Mouse (Mus musculus): ENCODE measurements at regions not wholly inside any gene's neighbourhood (a gene's known extent, or its start where the extent isn't known, plus 50 kb on each side); places are given as distances from the start of the nearest gene placed in this dataset.

- no peak overlapping the region for H3K4me2 ChIP-seq (ENCODE audit: low read depth, low read length)
- 54% methylated on average over 6 of the region's 6 CpGs for WGBS
Observed at GRCm38 (mm10) chr8:26469705-26470104, 350.4 kb downstream of the Gm45692 start.

GRCm38 (mm10) chr8:26471811-26472550 lies 352.6 kb downstream of the Gm45692 start:
- no peak overlapping the region for H3K9ac ChIP-seq (ENCODE audit: low read depth, low read length)
- no peak overlapping the region for H3K4me3 ChIP-seq (ENCODE audit: low read length)
- no peaks in the 10 kb centered on the region for H3K36me3 ChIP-seq (ENCODE audit: control insufficient read depth, insufficient read depth, low read length)
- no peak for ATAC-seq
- H3K4me2 ChIP-seq (ENCODE audit: low read depth, low read length): no peak overlapping the region
- H3K27me3 ChIP-seq (replicated peaks; ENCODE audit: control insufficient read depth, insufficient read depth, low read length): no peaks in the 10 kb centered on the region
- no peaks in the 10 kb centered on the region for H3K9me3 ChIP-seq (ENCODE audit: control insufficient read depth, low read length)
- H3K27ac ChIP-seq (ENCODE audit: low read length): no peak overlapping the region
- no peaks in the 10 kb centered on the region for H3K4me1 ChIP-seq (ENCODE audit: control insufficient read depth, insufficient read depth, low read length)
- 44% methylated on average over 12 of the region's 12 CpGs for WGBS

More at GRCm38 (mm10) chr8:26469705-26470104, 350.4 kb downstream of the Gm45692 start:
- Histone ChIP-seq H3K27ac (ENCODE audit: low read length) (no peak overlapping the region), H3K9ac (ENCODE audit: low read depth, low read length) (no peak overlapping the region), H3K27me3 (replicated peaks; ENCODE audit: control insufficient read depth, insufficient read depth, low read length) (no peaks in the 10 kb centered on the region), H3K4me1 (ENCODE audit: control insufficient read depth, insufficient read depth, low read length) (no peaks in the 10 kb centered on the region), H3K36me3 (ENCODE audit: control insufficient read depth, insufficient read depth, low read length) (no peaks in the 10 kb centered on the region), H3K4me3 (ENCODE audit: low read length) (no peak overlapping the region), H3K9me3 (ENCODE audit: control insufficient read depth, low read length) (no peaks in the 10 kb centered on the region)
- ATAC-seq: no peak

GRCm38 (mm10) chr8:26484749-26485148 lies 365.4 kb downstream of the Gm45692 start:
- 89% methylated on average over 5 of the region's 5 CpGs for WGBS
- ATAC-seq: no peak
- H3K27me3 ChIP-seq (replicated peaks; ENCODE audit: control insufficient read depth, insufficient read depth, low read length): no peaks in the 10 kb centered on the region
- no peak overlapping the region for H3K9ac ChIP-seq (ENCODE audit: low read depth, low read length)
- no peak overlapping the region for H3K4me3 ChIP-seq (ENCODE audit: low read length)
- no peak overlapping the region for H3K4me2 ChIP-seq (ENCODE audit: low read depth, low read length)
- H3K36me3 ChIP-seq (ENCODE audit: control insufficient read depth, insufficient read depth, low read length): no peaks in the 10 kb centered on the region
- H3K4me1 ChIP-seq (ENCODE audit: control insufficient read depth, insufficient read depth, low read length): no peaks in the 10 kb centered on the region
- H3K9me3 ChIP-seq (ENCODE audit: control insufficient read depth, low read length): no peaks in the 10 kb centered on the region
- no peak overlapping the region for H3K27ac ChIP-seq (ENCODE audit: low read length)

GRCm38 (mm10) chr8:26487866-26488265 lies 368.5 kb downstream of the Gm45692 start:
- H3K27me3 ChIP-seq (replicated peaks; ENCODE audit: control insufficient read depth, insufficient read depth, low read length): no peaks in the 10 kb centered on the region
- no peak for ATAC-seq
- no peaks in the 10 kb centered on the region for H3K36me3 ChIP-seq (ENCODE audit: control insufficient read depth, insufficient read depth, low read length)
- H3K27ac ChIP-seq (ENCODE audit: low read length): no peak overlapping the region
- no peaks in the 10 kb centered on the region for H3K9me3 ChIP-seq (ENCODE audit: control insufficient read depth, low read length)
- 85% methylated on average over 7 of the region's 7 CpGs for whole genome bisulfite sequencing
- H3K4me1 ChIP-seq (ENCODE audit: control insufficient read depth, insufficient read depth, low read length): no peaks in the 10 kb centered on the region
- H3K9ac ChIP-seq (ENCODE audit: low read depth, low read length): no peak overlapping the region
- no peak overlapping the region for H3K4me2 ChIP-seq (ENCODE audit: low read depth, low read length)
- H3K4me3 ChIP-seq (ENCODE audit: low read length): no peak overlapping the region

- Histone ChIP-seq H3K9ac (ENCODE audit: low read depth, low read length) (no peak overlapping the region), H3K36me3 (ENCODE audit: control insufficient read depth, insufficient read depth, low read length) (no peaks in the 10 kb centered on the region), H3K4me3 (ENCODE audit: low read length) (no peak overlapping the region), H3K4me1 (ENCODE audit: control insufficient read depth, insufficient read depth, low read length) (no peaks in the 10 kb centered on the region), H3K27me3 (replicated peaks; ENCODE audit: control insufficient read depth, insufficient read depth, low read length) (no peaks in the 10 kb centered on the region), H3K4me2 (ENCODE audit: low read depth, low read length) (no peak overlapping the region), H3K9me3 (ENCODE audit: control insufficient read depth, low read length) (no peaks in the 10 kb centered on the region), H3K27ac (ENCODE audit: low read length) (no peak overlapping the region)
- no peak for ATAC-seq
- 74% methylated on average over 8 of the region's 8 CpGs for WGBS
Observed at GRCm38 (mm10) chr8:26488590-26488989, 369.3 kb downstream of the Gm45692 start.

GRCm38 (mm10) chr8:26501196-26501813 lies 382.0 kb downstream of the Gm45692 start:
- H3K9ac ChIP-seq (ENCODE audit: low read depth, low read length): no peak overlapping the region
- H3K36me3 ChIP-seq (ENCODE audit: control insufficient read depth, insufficient read depth, low read length): no peaks in the 10 kb centered on the region
- no peak for ATAC-seq
- H3K4me1 ChIP-seq (ENCODE audit: control insufficient read depth, insufficient read depth, low read length): no peaks in the 10 kb centered on the region
- no peak overlapping the region for H3K27ac ChIP-seq (ENCODE audit: low read length)
- H3K4me3 ChIP-seq (ENCODE audit: low read length): no peak overlapping the region
- no peaks in the 10 kb centered on the region; the same call in 1 of the 2 replicates for H3K27me3 ChIP-seq (replicated peaks; ENCODE audit: control insufficient read depth, insufficient read depth, low read length)
- H3K9me3 ChIP-seq (ENCODE audit: control insufficient read depth, low read length): no peaks in the 10 kb centered on the region
- 80% methylated on average over 9 of the region's 9 CpGs for WGBS
- H3K4me2 ChIP-seq (ENCODE audit: low read depth, low read length): no peak overlapping the region

GRCm38 (mm10) chr8:26501814-26502572 lies 382.7 kb downstream of the Gm45692 start:
- H3K9ac ChIP-seq (ENCODE audit: low read depth, low read length): no peak overlapping the region
- no peak overlapping the region for H3K4me2 ChIP-seq (ENCODE audit: low read depth, low read length)
- H3K9me3 ChIP-seq (ENCODE audit: control insufficient read depth, low read length): no peaks in the 10 kb centered on the region
- no peak for ATAC-seq
- WGBS: 59% methylated on average over 11 of the region's 11 CpGs
- H3K27me3 ChIP-seq (replicated peaks; ENCODE audit: control insufficient read depth, insufficient read depth, low read length): no peaks in the 10 kb centered on the region; the same call in 1 of the 2 replicates
- no peak overlapping the region for H3K4me3 ChIP-seq (ENCODE audit: low read length)
- no peak overlapping the region for H3K27ac ChIP-seq (ENCODE audit: low read length)
- no peaks in the 10 kb centered on the region for H3K36me3 ChIP-seq (ENCODE audit: control insufficient read depth, insufficient read depth, low read length)
- H3K4me1 ChIP-seq (ENCODE audit: control insufficient read depth, insufficient read depth, low read length): no peaks in the 10 kb centered on the region

GRCm38 (mm10) chr8:26502772-26503171 lies 383.4 kb downstream of the Gm45692 start:
- Histone ChIP-seq H3K4me1 (ENCODE audit: control insufficient read depth, insufficient read depth, low read length) (no peaks in the 10 kb centered on the region; the same call in 1 of the 2 replicates), H3K4me3 (ENCODE audit: low read length) (no peak overlapping the region), H3K27ac (ENCODE audit: low read length) (no peak overlapping the region), H3K36me3 (ENCODE audit: control insufficient read depth, insufficient read depth, low read length) (no peaks in the 10 kb centered on the region), H3K4me2 (ENCODE audit: low read depth, low read length) (no peak overlapping the region), H3K27me3 (replicated peaks; ENCODE audit: control insufficient read depth, insufficient read depth, low read length) (no peaks in the 10 kb centered on the region; the same call in 1 of the 2 replicates), H3K9ac (ENCODE audit: low read depth, low read length) (no peak overlapping the region), H3K9me3 (ENCODE audit: control insufficient read depth, low read length) (no peaks in the 10 kb centered on the region)
- WGBS: 67% methylated on average over 4 of the region's 4 CpGs
- ATAC-seq: no peak

- WGBS: 30% methylated on average over 3 of the region's 4 CpGs
- Histone ChIP-seq H3K9me3 (ENCODE audit: control insufficient read depth, low read length) (no peaks in the 10 kb centered on the region), H3K36me3 (ENCODE audit: control insufficient read depth, insufficient read depth, low read length) (no peaks in the 10 kb centered on the region), H3K27me3 (replicated peaks; ENCODE audit: control insufficient read depth, insufficient read depth, low read length) (no peaks in the 10 kb centered on the region; the same call in 1 of the 2 replicates), H3K4me1 (ENCODE audit: control insufficient read depth, insufficient read depth, low read length) (no peaks in the 10 kb centered on the region; the same call in 1 of the 2 replicates), H3K9ac (ENCODE audit: low read depth, low read length) (no peak overlapping the region), H3K4me3 (ENCODE audit: low read length) (no peak overlapping the region), H3K27ac (ENCODE audit: low read length) (no peak overlapping the region), H3K4me2 (ENCODE audit: low read depth, low read length) (no peak overlapping the region)
- no peak for ATAC-seq
Observed at GRCm38 (mm10) chr8:26503918-26504317, 384.6 kb downstream of the Gm45692 start.
